Mouse (Mus musculus): ENCODE data around the gene Diras1. TPM values are rescaled to one million over a fixed set of nuclear protein-coding genes. Genes with fewer than 3 reads are reported as not detected.
A peak's percentile ranks its signal among the peaks of the same experiment; 100 is the strongest.
"Not testable (repeated sequence)": the region's sequence is repeated elsewhere in the genome, so short reads cannot be mapped to it uniquely, and the experiment has no call there.

Gene Diras1
- polyA plus RNA-seq, 1 experiment from 2014 or later = 13.4 TPM

DNA sequence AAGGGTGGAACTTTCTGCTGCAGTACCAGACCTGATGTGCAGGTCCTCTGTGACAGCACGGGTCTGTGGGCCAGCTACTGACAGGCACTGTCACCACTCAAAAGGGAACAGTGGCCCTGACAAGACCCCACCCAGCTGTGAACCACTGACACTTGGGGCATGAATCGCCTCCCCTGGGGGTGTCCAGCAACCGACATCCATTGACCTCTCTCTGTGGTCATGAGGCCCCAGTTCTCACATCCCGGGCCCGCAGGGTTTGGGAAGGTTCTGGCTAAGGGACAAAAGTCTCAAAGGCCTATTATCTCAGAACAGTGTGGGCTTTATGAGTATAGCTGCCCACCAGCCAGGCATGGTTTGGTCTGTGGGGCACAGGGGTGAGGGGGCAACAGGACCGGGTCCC, 29.7 kb upstream of the Diras1 start:
- H3K4me2 ChIP-seq = no peak overlapping the region
- no peaks in the 10 kb centered on the region for H3K9me3 ChIP-seq (replicated peaks)
- peaks cover 35% of the 10 kb centered on the region for H3K4me1 ChIP-seq
- no peak for ATAC-seq
- H3K36me3 ChIP-seq (ENCODE audit: poor library complexity, severe bottlenecking) = peaks cover 37% of the 10 kb centered on the region
- H3K4me3 ChIP-seq = no peak overlapping the region
- no peak overlapping the region for H3K27ac ChIP-seq
- H3K9ac ChIP-seq = no peak overlapping the region; the same call in 1 of the 2 replicates
- H3K27me3 ChIP-seq = no peaks in the 10 kb centered on the region
- 94% methylated on average over 6 of the region's 6 CpGs for WGBS

DNA sequence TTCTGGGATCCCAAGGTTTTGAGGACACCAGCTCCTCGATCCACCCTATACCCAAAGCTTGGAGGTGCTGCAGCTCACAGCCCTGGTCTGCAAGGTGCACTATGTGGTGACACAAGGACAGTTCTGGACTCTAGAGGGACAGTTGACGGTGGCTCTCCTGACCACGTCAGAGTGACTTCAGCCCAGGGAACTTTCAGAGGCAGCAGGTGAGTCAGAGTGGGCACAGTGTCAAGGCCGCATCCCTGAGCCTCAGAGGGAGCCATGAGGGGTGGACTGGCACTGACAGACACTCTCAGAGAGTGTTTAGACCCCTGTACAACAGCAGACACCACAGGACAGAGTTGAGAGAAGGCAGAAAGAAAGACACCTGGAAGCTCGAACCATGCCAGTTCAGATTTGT, 27.1 kb upstream of the Diras1 start:
- peaks cover 63% of the 10 kb centered on the region for H3K36me3 ChIP-seq (ENCODE audit: poor library complexity, severe bottlenecking)
- H3K4me3 ChIP-seq = no peak overlapping the region
- H3K27me3 ChIP-seq = no peaks in the 10 kb centered on the region
- no peak overlapping the region for H3K9ac ChIP-seq
- no peaks in the 10 kb centered on the region for H3K9me3 ChIP-seq (replicated peaks)
- peaks cover 14% of the 10 kb centered on the region for H3K4me1 ChIP-seq
- H3K27ac ChIP-seq = no peak overlapping the region
- ATAC-seq = no peak
- WGBS = 96% methylated on average over 5 of the region's 5 CpGs
- H3K4me2 ChIP-seq = no peak overlapping the region

DNA sequence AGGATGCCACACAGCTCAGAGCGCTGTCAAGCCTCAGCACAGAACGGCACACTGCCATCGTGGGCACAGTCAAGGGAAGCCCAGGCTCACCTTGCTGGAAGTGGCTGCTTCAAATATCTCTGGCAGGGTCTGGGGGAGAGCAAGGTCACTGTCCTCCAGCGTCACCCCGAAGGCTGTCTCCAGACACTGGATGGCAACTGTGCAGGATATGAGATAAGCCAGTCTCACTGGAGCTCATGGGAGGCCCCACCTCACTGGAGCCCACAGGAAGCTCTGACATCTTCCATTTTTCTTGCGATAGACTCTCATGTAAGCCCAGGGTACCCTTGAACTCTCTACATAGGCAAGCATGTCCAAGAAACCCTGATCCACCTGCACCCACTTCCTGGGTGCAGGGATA, 25.7 kb upstream of the Diras1 start:
- 0 out of 2 replicates have a peak, but pooled peaks cover under 1% of the 10 kb centered on the region for H3K4me1 ChIP-seq
- H3K36me3 ChIP-seq (ENCODE audit: poor library complexity, severe bottlenecking) = peaks cover 78% of the 10 kb centered on the region
- no peak overlapping the region for H3K9ac ChIP-seq
- H3K4me2 ChIP-seq = no peak overlapping the region
- no peak overlapping the region for H3K4me3 ChIP-seq
- no peaks in the 10 kb centered on the region for H3K27me3 ChIP-seq
- ATAC-seq = no peak
- WGBS = 96% methylated on average over 6 of the region's 6 CpGs
- H3K27ac ChIP-seq = no peak overlapping the region
- H3K9me3 ChIP-seq (replicated peaks) = no peaks in the 10 kb centered on the region

DNA sequence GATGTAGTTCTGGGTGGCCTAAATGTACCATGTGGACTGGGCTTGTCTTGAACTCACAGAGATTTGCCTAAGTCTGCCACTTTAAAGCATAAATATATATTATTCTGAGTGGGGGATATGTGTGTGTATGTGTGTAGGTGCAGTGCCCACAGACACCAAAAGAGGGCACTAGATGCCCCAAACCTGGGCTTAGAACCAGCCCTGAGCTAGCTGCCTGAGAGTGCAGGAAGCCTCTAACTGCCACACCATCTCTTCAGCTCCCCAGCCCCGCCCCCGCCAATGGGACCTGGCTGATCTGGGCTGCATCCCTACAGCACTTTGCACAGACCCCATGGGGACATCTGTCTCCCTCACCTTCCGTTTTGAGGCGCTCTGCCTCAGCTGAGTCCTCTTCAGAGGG, 25.2 kb upstream of the Diras1 start:
- 86% methylated on average over 4 of the region's 4 CpGs for WGBS
- Histone ChIP-seq H3K4me2 (no peak overlapping the region), H3K27ac (no peak overlapping the region), H3K4me3 (no peak overlapping the region), H3K36me3 (ENCODE audit: poor library complexity, severe bottlenecking) (peaks cover 82% of the 10 kb centered on the region), H3K27me3 (no peaks in the 10 kb centered on the region), H3K4me1 (no peaks in the 10 kb centered on the region), H3K9ac (no peak overlapping the region), H3K9me3 (replicated peaks) (no peaks in the 10 kb centered on the region)
- no peak for ATAC-seq

DNA sequence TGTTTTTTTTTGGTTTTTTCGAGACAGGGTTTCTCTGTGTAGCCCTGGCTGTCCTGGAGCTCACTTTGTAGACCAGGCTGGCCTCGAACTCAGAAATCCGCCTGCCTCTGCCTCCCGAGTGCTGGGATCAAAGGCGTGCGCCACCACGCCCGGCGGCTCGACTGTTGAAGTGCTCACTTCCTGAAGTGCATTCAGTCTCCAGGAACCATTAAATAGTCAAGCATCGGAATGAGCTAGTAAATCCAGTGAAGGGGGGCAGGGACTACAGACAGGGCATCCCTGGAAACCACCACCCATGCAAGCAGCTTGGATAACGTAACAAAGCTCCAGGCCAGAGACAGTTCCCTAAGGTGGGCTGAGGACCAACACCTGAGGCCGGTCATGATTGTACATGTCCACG, 19.8 kb upstream of the Diras1 start:
- not testable (repeated sequence) for H3K4me2 ChIP-seq; H3K4me3 ChIP-seq; H3K4me1 ChIP-seq; H3K27me3 ChIP-seq; H3K27ac ChIP-seq; H3K9me3 ChIP-seq (replicated peaks); H3K9ac ChIP-seq; ATAC-seq
- peaks cover 81% of the 10 kb centered on the region for H3K36me3 ChIP-seq (ENCODE audit: poor library complexity, severe bottlenecking)
- 95% methylated on average over 14 of the region's 14 CpGs for WGBS

DNA sequence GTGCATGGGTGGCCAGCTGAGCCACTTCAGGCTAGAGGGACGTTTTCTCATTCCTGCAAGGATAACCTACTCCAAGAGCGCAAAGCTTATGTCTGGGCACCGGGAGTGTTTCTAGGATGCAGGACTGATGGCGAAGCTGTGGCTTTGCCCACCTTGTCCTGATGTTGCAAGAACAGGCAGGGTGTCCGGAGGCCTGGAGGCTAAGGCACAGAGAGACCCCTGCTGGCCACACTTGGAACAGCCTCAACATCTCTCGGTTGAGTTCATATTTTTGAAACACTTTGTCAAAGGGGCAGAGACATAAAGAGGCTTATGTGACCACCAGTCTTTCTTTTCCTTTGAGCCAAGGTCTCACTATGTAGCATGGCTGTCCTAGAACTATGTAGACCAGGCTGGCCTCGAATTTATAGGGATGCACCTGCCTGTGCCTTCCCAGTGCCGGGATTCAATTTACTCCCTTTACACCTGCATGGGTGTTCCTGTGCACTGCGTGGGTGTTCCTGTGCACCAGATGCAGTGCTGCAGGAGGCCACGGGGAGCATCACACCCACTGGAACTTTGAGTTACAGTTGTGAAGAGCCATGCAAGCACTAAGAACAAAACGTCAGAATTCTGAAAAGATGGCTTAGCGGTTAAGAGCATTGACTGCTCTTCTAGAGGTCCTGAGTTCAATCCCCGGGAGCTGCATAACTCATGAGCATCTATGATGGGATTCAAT, 16.2 kb upstream of the Diras1 start:
- H3K36me3 ChIP-seq (ENCODE audit: poor library complexity, severe bottlenecking) = peaks cover 44% of the 10 kb centered on the region
- no peaks in the 10 kb centered on the region for H3K9me3 ChIP-seq (replicated peaks)
- 0 out of 2 replicates have a peak, but pooled peaks cover 4% of the 10 kb centered on the region for H3K4me1 ChIP-seq
- 0 out of 2 replicates have a peak overlapping the region, but pooled peaks have one; percentile 5 for H3K9ac ChIP-seq
- 29% methylated on average over 13 of the region's 13 CpGs for WGBS
- H3K27me3 ChIP-seq = no peaks in the 10 kb centered on the region
- H3K4me3 ChIP-seq = no peak overlapping the region
- ATAC-seq = no peak
- no peak overlapping the region for H3K4me2 ChIP-seq
- H3K27ac ChIP-seq = no peak overlapping the region

DNA sequence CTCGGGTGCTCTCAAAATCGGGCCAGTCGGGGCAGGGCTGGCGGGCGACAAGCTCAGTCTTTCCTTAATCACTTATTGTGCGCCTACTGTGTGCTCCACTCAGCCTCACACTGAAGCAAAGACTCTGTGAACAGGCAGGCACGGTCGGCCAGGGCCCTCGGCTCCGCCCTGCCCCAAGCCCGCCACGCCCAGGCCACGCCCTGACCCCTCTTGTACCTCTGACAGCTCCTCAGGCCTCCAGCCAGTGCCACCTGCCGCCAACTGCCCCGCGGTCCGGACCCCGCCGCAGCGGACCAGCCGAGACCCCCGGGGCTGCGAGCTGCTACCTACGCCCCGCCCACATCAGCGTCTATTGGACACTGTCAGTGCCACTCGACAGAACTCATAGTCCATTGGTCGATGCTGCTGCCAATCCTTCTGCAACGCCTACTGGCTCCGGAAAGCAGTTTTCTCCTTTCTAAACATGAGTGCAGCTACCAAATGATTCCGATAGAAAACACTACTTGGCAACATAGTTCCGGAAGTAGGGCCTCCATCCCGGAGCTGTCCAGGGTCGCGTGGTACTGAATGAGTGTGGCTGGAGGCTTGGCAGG, 11.6 kb upstream of the Diras1 start, which contains the start of gene Slc39a3:
Gene Slc39a3 (minus strand): TSS at position 439 of the 593 bp plus-strand sequence.
- peaks cover 12% of the 10 kb centered on the region; the same call in 1 of the 2 replicates for H3K4me1 ChIP-seq
- no peaks in the 10 kb centered on the region for H3K9me3 ChIP-seq (replicated peaks)
- H3K27ac ChIP-seq = peak within 1 kb of the TSS; percentile 20; the same call in 1 of the 2 replicates
- under 1% methylated on average over 35 of the region's 35 CpGs for WGBS
- H3K9ac ChIP-seq = peak within 1 kb of the TSS; percentile 82
- peaks cover 19% of the 10 kb centered on the region for H3K36me3 ChIP-seq (ENCODE audit: poor library complexity, severe bottlenecking)
- peak within 1 kb of the TSS; percentile 69 for H3K4me2 ChIP-seq
- peak; percentile 100 for ATAC-seq
- H3K4me3 ChIP-seq = peak within 1 kb of the TSS; percentile 81
- no peaks in the 10 kb centered on the region for H3K27me3 ChIP-seq

DNA sequence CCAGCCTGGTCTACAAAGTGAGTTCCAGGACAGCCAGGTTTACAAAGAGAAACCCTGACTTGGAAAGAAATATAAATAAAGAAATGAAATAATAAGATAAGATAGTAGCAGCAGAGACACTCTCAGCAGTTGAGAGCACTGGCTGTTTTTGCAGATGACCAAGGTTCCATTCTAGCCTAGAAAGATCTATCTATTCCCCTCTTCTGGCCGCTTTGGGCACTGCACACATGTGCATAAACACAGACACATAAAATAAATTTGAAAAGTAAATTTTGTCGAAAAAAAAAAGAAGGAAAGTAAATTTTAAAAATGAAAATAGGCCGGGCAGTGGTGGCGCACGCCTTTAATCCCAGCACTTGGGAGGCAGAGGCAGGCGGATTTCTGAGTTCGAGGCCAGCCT, 10.8 kb upstream of the Diras1 start:
- peaks cover 27% of the 10 kb centered on the region for H3K36me3 ChIP-seq (ENCODE audit: poor library complexity, severe bottlenecking)
- WGBS = 73% methylated on average over 7 of the region's 7 CpGs
- ATAC-seq = no peak
- no peak overlapping the region for H3K4me3 ChIP-seq
- no peaks in the 10 kb centered on the region for H3K27me3 ChIP-seq
- peaks cover 12% of the 10 kb centered on the region; the same call in 1 of the 2 replicates for H3K4me1 ChIP-seq
- H3K4me2 ChIP-seq = no peak overlapping the region
- no peak overlapping the region for H3K27ac ChIP-seq
- H3K9me3 ChIP-seq (replicated peaks) = no peaks in the 10 kb centered on the region
- no peak overlapping the region for H3K9ac ChIP-seq

DNA sequence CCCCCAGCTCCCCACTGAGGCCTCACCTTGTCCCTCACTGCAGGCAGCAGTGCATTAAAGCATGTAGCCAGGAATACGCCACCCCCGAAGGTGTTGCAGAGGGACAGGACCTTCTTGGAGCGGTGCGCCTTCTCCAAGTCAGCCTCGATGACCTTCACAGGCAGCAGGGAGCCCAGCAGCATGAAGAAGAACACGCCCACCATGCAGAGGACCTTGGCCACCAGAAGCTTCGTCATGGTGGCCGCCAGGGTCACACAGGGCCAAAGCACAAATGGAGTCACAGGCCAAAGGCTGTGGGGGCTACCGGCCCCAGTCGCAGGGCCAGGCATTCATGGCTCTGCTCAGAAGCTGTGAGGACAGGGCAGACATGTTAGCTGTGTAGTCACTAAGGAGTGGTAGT, 8.1 kb upstream of the Diras1 start:
- no peak for ATAC-seq
- Histone ChIP-seq H3K27ac (no peak overlapping the region), H3K27me3 (no peaks in the 10 kb centered on the region), H3K4me2 (no peak overlapping the region), H3K4me3 (no peak overlapping the region), H3K9me3 (replicated peaks) (no peaks in the 10 kb centered on the region), H3K4me1 (peaks cover 17% of the 10 kb centered on the region), H3K36me3 (ENCODE audit: poor library complexity, severe bottlenecking) (peaks cover 45% of the 10 kb centered on the region), H3K9ac (no peak overlapping the region)
- WGBS = 82% methylated on average over 10 of the region's 10 CpGs

DNA sequence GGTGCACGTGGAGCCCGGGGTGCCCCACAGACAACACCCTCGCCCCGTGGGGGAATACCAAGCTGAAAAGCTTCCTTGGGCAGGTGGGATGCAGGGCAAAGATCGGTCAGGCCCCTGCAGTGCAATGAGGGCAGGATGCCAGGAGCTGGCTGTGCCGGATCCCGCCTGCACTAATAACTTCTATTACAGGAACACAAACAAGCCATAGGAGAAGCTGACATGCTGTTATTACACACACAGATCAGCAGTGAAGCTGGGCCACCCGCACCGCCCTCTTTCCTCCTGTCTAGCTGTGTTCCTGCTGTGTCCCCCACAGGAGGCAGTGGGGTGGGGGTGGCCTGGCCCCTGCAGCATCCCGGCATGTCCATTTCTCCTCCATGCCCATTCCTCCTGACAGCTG, 3.6 kb upstream of the Diras1 start:
- Histone ChIP-seq H3K4me1 (peaks cover 14% of the 10 kb centered on the region), H3K27me3 (peaks cover 23% of the 10 kb centered on the region), H3K27ac (no peak overlapping the region), H3K36me3 (ENCODE audit: poor library complexity, severe bottlenecking) (peaks cover 45% of the 10 kb centered on the region), H3K4me3 (no peak overlapping the region), H3K9me3 (replicated peaks) (no peaks in the 10 kb centered on the region), H3K4me2 (no peak overlapping the region), H3K9ac (no peak overlapping the region)
- 61% methylated on average over 9 of the region's 10 CpGs for WGBS
- no peak for ATAC-seq

DNA sequence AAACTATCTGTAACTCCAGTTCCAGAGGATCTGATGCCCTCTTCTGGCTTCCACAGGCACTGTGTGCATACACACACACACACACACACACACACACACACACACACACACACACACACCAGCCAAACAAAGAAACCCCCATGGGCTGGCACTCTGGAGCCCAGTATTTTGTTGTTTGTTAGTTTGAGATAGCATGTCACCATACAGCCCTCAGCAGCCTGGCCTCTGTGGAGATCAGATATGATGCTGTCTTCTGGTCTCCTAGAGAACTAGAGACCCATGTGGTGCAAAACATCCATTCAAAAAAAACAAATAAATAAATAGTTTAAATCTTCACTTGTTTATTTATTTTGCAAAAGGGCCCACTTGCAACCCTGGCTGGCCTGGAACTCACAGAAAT, 2.8 kb upstream of the Diras1 start:
- no peak overlapping the region for H3K4me2 ChIP-seq
- peaks cover 14% of the 10 kb centered on the region for H3K4me1 ChIP-seq
- H3K36me3 ChIP-seq (ENCODE audit: poor library complexity, severe bottlenecking) = peaks cover 37% of the 10 kb centered on the region
- H3K4me3 ChIP-seq = no peak overlapping the region
- H3K9ac ChIP-seq = no peak overlapping the region
- ATAC-seq = no peak
- peaks cover 23% of the 10 kb centered on the region for H3K27me3 ChIP-seq
- no peaks in the 10 kb centered on the region for H3K9me3 ChIP-seq (replicated peaks)
- H3K27ac ChIP-seq = no peak overlapping the region

DNA sequence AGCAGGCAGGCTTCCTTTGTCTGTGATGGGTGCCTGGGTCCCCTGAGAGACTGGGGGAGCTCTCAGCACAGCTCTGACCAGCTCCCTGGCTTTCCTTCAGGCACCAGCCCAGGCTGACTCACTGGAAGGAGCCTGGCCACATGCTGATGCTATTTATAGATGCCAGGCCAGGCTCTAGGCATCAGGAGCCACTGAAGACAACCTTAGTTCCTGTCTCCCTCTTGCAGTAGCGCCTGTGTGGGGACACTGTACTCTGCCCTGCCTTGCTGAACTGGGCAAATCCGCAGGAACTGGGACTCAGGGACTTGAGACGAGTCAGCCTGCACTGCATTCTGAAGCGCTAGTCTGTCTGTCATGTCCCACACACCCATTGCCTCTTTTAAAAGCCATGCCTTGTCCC, 1.9 kb upstream of the Diras1 start:
- no peak overlapping the region for H3K4me2 ChIP-seq
- ATAC-seq = no peak
- H3K9me3 ChIP-seq (replicated peaks) = no peaks in the 10 kb centered on the region
- H3K36me3 ChIP-seq (ENCODE audit: poor library complexity, severe bottlenecking) = peaks cover 28% of the 10 kb centered on the region
- H3K9ac ChIP-seq = no peak overlapping the region
- 69% methylated on average over 4 of the region's 4 CpGs for WGBS
- H3K27me3 ChIP-seq = peaks cover 29% of the 10 kb centered on the region
- no peak overlapping the region for H3K4me3 ChIP-seq
- peaks cover 14% of the 10 kb centered on the region for H3K4me1 ChIP-seq
- no peak overlapping the region for H3K27ac ChIP-seq
